In genomic region chr16:30034001-30034400, GRCm38 (mm10) we compare ENCODE assay signal across 12 mouse cellular contexts. TPM values are rescaled to one million over a fixed set of nuclear protein-coding genes. Genes with fewer than 3 reads are reported as not detected.
DNase-seq lines count a peak whose midpoint lies in the region; ATAC-seq and TF ChIP-seq lines count a peak whose summit lies in the region.
"Had no signal": no experiment of that assay in that cellular context is flagged by ENCODE, and none has a peak within 500 bp of the region (broad histone marks: within the 10 kb centered on the region; RNA-seq: fewer than 3 reads in every experiment).

No protein-coding gene starts in this region.

- no peak for TF ChIP-seq CTCF in small intestine, adult 2 months (IDR thresholded peaks at IDR 0.05; ENCODE audit: extremely low read depth, insufficient read length, insufficient replicate concordance, low read depth, low read length)

- peaks cover 73% of the 10 kb centered on the region for H3K27me3 ChIP-seq in forebrain, embryonic 10.5 days (ENCODE audit: poor library complexity, severe bottlenecking)
- H3K27me3 ChIP-seq in forebrain, embryonic 14.5 days (replicated peaks; ENCODE audit: control insufficient read depth, insufficient read depth, low read length): no peaks in the 10 kb centered on the region
- H3K27me3 ChIP-seq in small intestine, adult 2 months (ENCODE audit: control insufficient read depth, insufficient read depth, low read length): no peaks in the 10 kb centered on the region

- no peak overlapping the region for H3K4me2 ChIP-seq in forebrain, embryonic 14.5 days (ENCODE audit: low read length)

- H3K9me3 ChIP-seq in forebrain, embryonic 10.5 days: no peaks in the 10 kb centered on the region
- no peaks in the 10 kb centered on the region for H3K9me3 ChIP-seq in forebrain, embryonic 14.5 days (replicated peaks; ENCODE audit: control insufficient read depth, low read length)

- DNase-seq in forebrain, embryonic 10.5 days (ENCODE audit: extremely low spot score, low spot score): no peak
- DNase-seq in forebrain, embryonic 14.5 days (ENCODE audit: low spot score): no peak
- DNase-seq in ovary, adult 18-20 months (ENCODE audit: low spot score): peak; percentile 57
- no peak for DNase-seq in ovary, postnatal 10 days (ENCODE audit: low spot score)
- peak; percentile 53 for DNase-seq in adrenal gland, postnatal 25 days
- DNase-seq in neural tube, embryonic 10.5 days (ENCODE audit: extremely low spot score, low spot score): no peak
- DNase-seq in left cerebral cortex, postnatal 14 days (ENCODE audit: low spot score in 2 of 2): no peak
- DNase-seq: B cell, adult 2 months; cerebellum, adult 9-11 months; gastrocnemius, postnatal 36 days had no signal

- WGBS in forebrain, embryonic 10.5 days: 49% methylated on average over 4 of the region's 4 CpGs
- WGBS in forebrain, embryonic 14.5 days: 72% methylated on average over 4 of the region's 4 CpGs
- WGBS in small intestine, adult 2 months: 43% methylated on average over 4 of the region's 4 CpGs

- peak overlapping the region; percentile 71 for H3K27ac ChIP-seq in forebrain, embryonic 10.5 days
- H3K27ac ChIP-seq in forebrain, embryonic 14.5 days (ENCODE audit: low read depth, low read length): no peak overlapping the region
- H3K27ac ChIP-seq in small intestine, adult 2 months (ENCODE audit: insufficient read depth, low read depth, low read length): peak overlapping the region; percentile 33; the same call in 1 of the 2 replicates

- intact Hi-C loops in left cerebral cortex, postnatal 14 days (cut with DNase I): no loop called here

- TF ChIP-seq POLR2A in small intestine, adult 2 months (IDR thresholded peaks at IDR 0.05; ENCODE audit: low read depth, low read length): no peak

- H3K4me1 ChIP-seq in forebrain, embryonic 10.5 days: peaks cover 59% of the 10 kb centered on the region
- peaks cover 8% of the 10 kb centered on the region for H3K4me1 ChIP-seq in forebrain, embryonic 14.5 days (ENCODE audit: control insufficient read depth, insufficient read depth, low read length)
- peaks cover 29% of the 10 kb centered on the region for H3K4me1 ChIP-seq in small intestine, adult 2 months (ENCODE audit: control insufficient read depth, insufficient read depth, insufficient read length, low read length)

- ATAC-seq in forebrain, embryonic 14.5 days: no peak
- ATAC-seq: hindbrain, embryonic 16.5 days had no signal

- H3K9ac ChIP-seq in forebrain, embryonic 14.5 days (ENCODE audit: low read length): no peak overlapping the region

- H3K4me3 ChIP-seq in forebrain, embryonic 10.5 days: no peak overlapping the region
- no peak overlapping the region for H3K4me3 ChIP-seq in forebrain, embryonic 14.5 days (ENCODE audit: low read depth, low read length)
- H3K4me3 ChIP-seq in small intestine, adult 2 months (ENCODE audit: low read depth, low read length): no peak overlapping the region

- H3K36me3 ChIP-seq in forebrain, embryonic 10.5 days (replicated peaks): no peaks in the 10 kb centered on the region
- no peaks in the 10 kb centered on the region for H3K36me3 ChIP-seq in forebrain, embryonic 14.5 days (ENCODE audit: control insufficient read depth, insufficient read depth, low read length)
- H3K36me3 ChIP-seq in small intestine, adult 2 months (ENCODE audit: control insufficient read depth, insufficient read depth, low read length): no peaks in the 10 kb centered on the region

RNA-seq across cellular contexts. Expression of gene Hes1, which starts 30.2 kb away (rescaled TPM):
- 42.5 and 49.0 TPM in 2 replicates for polyA plus RNA-seq in forebrain, embryonic 10.5 days (2016; fragmentation: Nextera tagmentation; extraction: Ambion mirVana)
- 15.2 and 20.5 TPM in 2 replicates for polyA plus RNA-seq in forebrain, embryonic 14.5 days (2014; fragmentation: Nextera tagmentation; extraction: Ambion mirVana)
- 32.5 and 34.2 TPM in 2 replicates for total RNA-seq in adrenal gland, postnatal 25 days (2021)
- 135 and 295 TPM in 2 replicates for polyA plus RNA-seq in small intestine, adult 2 months (2012; rRNA removed)
- total RNA-seq in left cerebral cortex, postnatal 14 days (2021): 10 to 100 TPM; 13.5 to 18.3 TPM

Comparison
In these comparisons a context has a peak if more than half of its experiments do, and no peak if none do; other contexts are left out.
1. DNase-seq: peak in ovary, adult 18-20 months (single experiment) and adrenal gland, postnatal 25 days (single experiment); none in forebrain, embryonic 10.5 days (single experiment), forebrain, embryonic 14.5 days (single experiment), ovary, postnatal 10 days (single experiment), neural tube, embryonic 10.5 days (single experiment) and left cerebral cortex, postnatal 14 days (0 of 2).